Mouse (Mus musculus) embryonic facial prominence, embryonic 13.5 days (tissue): ENCODE results near the gene Tmem178b. TPM values are rescaled to one million over a fixed set of nuclear protein-coding genes. Genes with fewer than 3 reads are reported as not detected.

Experiments used
- ATAC-seq: fragments of 200-750 bp; cut with Nextera tagmentation; 2 replicates; pipeline ENCODE4 v1.8.0; 2017; ENCODE audit warnings: low read depth; ENCODE audit not compliant: insufficient number of reproducible peaks, insufficient read depth, low FRiP score, low TSS enrichment
- H3K27ac ChIP-seq: fragments of 300-500 bp; sonication (generic); 2 replicates; pipeline ENCODE4 v1.5.1; 2015; ENCODE audit warnings: moderate library complexity, mild to moderate bottlenecking, inconsistent platforms
- H3K27me3 ChIP-seq: fragments of 300-500 bp; sonication (generic); 2 replicates; pipeline ENCODE4 v1.6.1; 2015; ENCODE audit warnings: mild to moderate bottlenecking, inconsistent platforms
- H3K36me3 ChIP-seq: fragments of 300-500 bp; sonication (generic); 2 replicates; pipeline ENCODE4 v1.6.1; 2015; ENCODE audit warnings: mild to moderate bottlenecking, inconsistent platforms
- H3K4me1 ChIP-seq: fragments of 300-500 bp; sonication (generic); 2 replicates; pipeline ENCODE4 v1.6.1; 2015; ENCODE audit warnings: inconsistent platforms
- H3K4me2 ChIP-seq: fragments of 300-500 bp; sonication (generic); 2 replicates; pipeline ENCODE4 v1.6.1; 2015; ENCODE audit warnings: moderate library complexity, mild to moderate bottlenecking, inconsistent platforms
- H3K4me3 ChIP-seq: fragments of 300-500 bp; sonication (generic); 2 replicates; pipeline ENCODE4 v1.5.1; 2015; ENCODE audit warnings: mild to moderate bottlenecking, inconsistent platforms
- H3K9ac ChIP-seq: fragments of 300-500 bp; sonication (generic); 2 replicates; pipeline ENCODE4 v1.6.1; 2015; ENCODE audit warnings: mild to moderate bottlenecking, inconsistent platforms
- H3K9me3 ChIP-seq: fragments of 300-500 bp; sonication (generic); 2 replicates; pipeline ENCODE4 v1.6.1; 2016; ENCODE audit warnings: inconsistent platforms
- WGBS: fragments of 180-500 bp; shearing (Covaris S2); methylation state at CpG from one replicate; pipeline ENCODE4 v1.1.7; 2015; ENCODE audit warnings: mixed read lengths; 5-methylcytosine and 5-hydroxymethylcytosine counted together
- polyA plus RNA-seq: library from polyadenylated mRNA; unstranded; fragments of >200 nt; fragmentation: Nextera tagmentation; extraction: Ambion mirVana; gene quantifications from 2 replicates; pipeline ENCODE4 v1.2.1, GENCODE M21; 2015

The Tmem178b gene
- polyA plus RNA-seq, 1 experiment from 2014 or later: 0.91 TPM

DNA sequence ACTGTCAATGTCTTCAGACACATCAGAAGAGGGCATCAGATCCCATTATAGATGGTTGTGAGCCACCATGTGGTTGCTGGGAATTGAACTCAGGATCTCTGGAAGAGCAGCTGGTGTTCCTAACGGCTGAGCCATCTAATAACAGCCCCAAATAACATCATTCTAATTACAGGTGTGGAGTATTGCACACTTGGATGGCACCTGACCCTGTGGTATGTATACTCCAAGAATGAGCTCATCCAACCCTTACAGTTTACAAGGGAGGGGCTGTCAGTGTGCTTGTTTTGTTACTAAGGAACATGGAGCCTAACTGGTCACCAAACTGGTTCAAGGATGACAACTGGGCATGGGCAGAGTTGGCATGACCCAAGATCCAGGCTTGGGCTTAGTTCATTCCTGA lies 190.8 kb downstream of the Tmem178b start:
- Histone ChIP-seq H3K9me3 (no peaks in the 10 kb centered on the region), H3K36me3 (no peaks in the 10 kb centered on the region), H3K4me3 (no peak overlapping the region), H3K9ac (no peak overlapping the region), H3K27me3 (no peaks in the 10 kb centered on the region), H3K4me1 (no peaks in the 10 kb centered on the region), H3K27ac (no peak overlapping the region), H3K4me2 (no peak overlapping the region)
- 49% methylated on average over 1 of the region's 1 CpGs for WGBS
- ATAC-seq: no peak

DNA sequence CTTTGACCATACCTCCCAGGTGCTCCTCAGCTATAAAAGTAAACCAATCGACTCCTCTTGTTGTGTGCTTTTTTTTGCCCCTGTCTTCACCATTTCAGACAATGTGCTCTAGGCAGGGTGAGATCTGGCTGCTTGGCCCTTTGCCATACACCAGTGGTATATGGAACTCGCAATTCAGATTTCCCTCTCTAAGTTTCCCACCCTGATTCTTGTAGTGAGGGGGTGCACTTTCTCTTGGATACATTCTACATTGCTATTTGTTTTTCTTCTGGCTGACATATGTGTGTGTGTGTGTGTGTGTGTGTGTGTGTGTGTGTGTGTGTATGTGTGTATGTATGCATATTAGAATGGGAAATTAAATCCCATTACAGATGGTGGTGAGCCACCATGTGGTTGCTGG lies 191.3 kb downstream of the Tmem178b start:
- Histone ChIP-seq H3K4me1 (no peaks in the 10 kb centered on the region), H3K4me2 (no peak overlapping the region), H3K4me3 (no peak overlapping the region), H3K9me3 (no peaks in the 10 kb centered on the region), H3K36me3 (no peaks in the 10 kb centered on the region), H3K27me3 (no peaks in the 10 kb centered on the region), H3K27ac (no peak overlapping the region), H3K9ac (no peak overlapping the region)
- 72% methylated on average over 2 of the region's 2 CpGs for WGBS
- ATAC-seq: no peak

DNA sequence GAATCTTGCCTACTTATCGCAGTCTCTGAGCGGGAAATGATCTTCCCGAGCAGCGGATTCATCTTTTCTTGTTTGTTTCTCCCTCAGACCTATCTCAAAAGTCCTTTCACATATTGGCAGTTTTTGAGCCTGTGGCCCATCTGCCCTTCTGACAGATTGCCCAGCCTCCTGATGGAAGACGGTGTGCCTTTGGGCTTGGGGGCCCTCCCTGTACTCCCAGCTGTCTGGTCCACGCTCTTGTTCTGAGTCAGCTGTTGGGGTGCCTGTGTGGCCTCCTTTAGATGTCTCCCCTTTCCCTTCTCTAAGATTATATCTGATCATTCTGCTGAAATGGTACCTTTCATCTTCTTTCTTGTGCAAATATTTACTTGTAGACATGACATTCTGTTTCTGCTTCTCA lies 195.4 kb downstream of the Tmem178b start:
- H3K4me3 ChIP-seq: no peak overlapping the region
- H3K36me3 ChIP-seq: no peaks in the 10 kb centered on the region
- WGBS: 84% methylated on average over 6 of the region's 6 CpGs
- H3K9me3 ChIP-seq: no peaks in the 10 kb centered on the region
- H3K4me2 ChIP-seq: no peak overlapping the region
- peaks cover 4% of the 10 kb centered on the region; the same call in 1 of the 2 replicates for H3K4me1 ChIP-seq
- no peaks in the 10 kb centered on the region for H3K27me3 ChIP-seq
- H3K27ac ChIP-seq: no peak overlapping the region
- no peak overlapping the region for H3K9ac ChIP-seq
- no peak for ATAC-seq

DNA sequence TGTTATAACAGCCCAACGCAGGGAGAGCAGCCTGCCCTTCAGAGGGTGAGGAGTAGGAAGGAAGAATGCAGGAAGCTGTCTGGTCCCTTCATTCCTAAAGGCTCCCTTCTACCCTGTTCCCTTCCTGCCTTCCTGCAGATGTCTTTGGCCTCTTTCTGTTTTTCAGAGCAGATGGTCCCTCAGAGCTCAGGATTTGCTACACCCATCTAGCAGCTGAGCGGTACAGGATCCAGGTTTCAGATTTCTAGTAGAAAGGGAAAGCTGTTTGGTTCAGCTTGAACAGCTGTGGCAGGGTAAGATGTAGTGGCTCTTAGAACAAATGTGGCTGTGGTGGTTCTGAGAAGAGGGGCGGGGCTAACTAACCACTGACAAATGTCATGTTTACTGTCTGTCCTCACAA lies 197.9 kb downstream of the Tmem178b start:
- WGBS: 44% methylated on average over 3 of the region's 3 CpGs
- ATAC-seq: no peak
- no peak overlapping the region for H3K4me3 ChIP-seq
- no peaks in the 10 kb centered on the region for H3K36me3 ChIP-seq
- H3K9ac ChIP-seq: no peak overlapping the region
- no peak overlapping the region for H3K27ac ChIP-seq
- no peak overlapping the region for H3K4me2 ChIP-seq
- peaks cover 4% of the 10 kb centered on the region; the same call in 1 of the 2 replicates for H3K4me1 ChIP-seq
- H3K27me3 ChIP-seq: no peaks in the 10 kb centered on the region
- no peaks in the 10 kb centered on the region for H3K9me3 ChIP-seq

DNA sequence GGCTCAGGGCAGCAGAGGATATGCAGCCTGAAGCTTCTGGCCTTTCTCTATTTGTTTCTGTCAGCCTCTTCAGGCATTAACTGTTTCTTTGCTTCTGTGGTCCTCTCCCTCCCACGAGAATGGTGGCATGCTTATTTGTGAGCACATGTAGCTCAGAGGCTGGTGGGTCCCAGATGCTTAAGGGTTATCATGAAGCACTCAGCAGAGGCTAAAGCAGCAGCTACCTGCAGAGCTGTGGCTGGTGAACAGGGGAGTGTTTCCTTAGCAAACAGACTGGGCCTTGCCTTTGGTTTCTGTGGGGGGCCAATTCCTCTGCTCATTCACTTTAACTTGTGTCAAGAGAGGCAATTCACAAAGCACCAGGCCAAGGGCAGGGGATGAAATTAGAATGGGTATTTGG lies 203.0 kb downstream of the Tmem178b start:
- H3K4me3 ChIP-seq: no peak overlapping the region
- no peaks in the 10 kb centered on the region for H3K27me3 ChIP-seq
- H3K9me3 ChIP-seq: no peaks in the 10 kb centered on the region
- H3K36me3 ChIP-seq: no peaks in the 10 kb centered on the region
- H3K4me2 ChIP-seq: no peak overlapping the region
- peaks cover under 1% of the 10 kb centered on the region; the same call in 1 of the 2 replicates for H3K4me1 ChIP-seq
- H3K27ac ChIP-seq: no peak overlapping the region
- ATAC-seq: no peak
- no peak overlapping the region for H3K9ac ChIP-seq
- 24% methylated on average over 1 of the region's 1 CpGs for WGBS

DNA sequence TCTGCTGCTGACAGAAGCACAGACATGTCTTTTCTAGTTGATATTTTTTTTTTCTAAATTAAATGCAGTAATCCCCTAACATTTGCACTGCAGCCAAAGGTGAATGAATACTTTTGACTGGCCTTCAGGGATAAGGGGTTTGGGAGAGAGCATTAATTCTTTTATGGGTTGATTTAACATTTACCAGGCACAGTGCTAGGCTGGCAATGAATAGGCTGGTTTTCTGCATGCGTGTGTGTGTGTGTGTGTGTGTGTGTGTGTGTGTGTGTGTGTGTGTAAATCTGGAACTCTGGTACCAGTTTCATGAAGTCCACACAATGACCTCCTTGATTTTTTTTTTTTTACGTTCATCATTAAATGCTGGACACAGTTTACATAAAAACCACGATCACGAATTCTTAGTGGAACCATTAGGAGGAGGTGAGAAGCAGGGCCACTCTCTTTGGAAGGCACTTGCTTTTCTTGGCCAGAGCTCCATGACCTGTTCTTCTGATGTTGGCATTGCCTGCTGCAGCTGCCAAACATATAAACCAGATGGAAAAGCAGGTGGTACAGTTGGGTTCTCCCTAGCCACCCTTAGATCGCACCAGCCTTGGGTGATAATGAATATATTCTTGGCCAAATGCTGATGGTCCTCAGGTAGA lies 203.7 kb downstream of the Tmem178b start:
- no peak overlapping the region for H3K9ac ChIP-seq
- no peak overlapping the region for H3K4me2 ChIP-seq
- no peaks in the 10 kb centered on the region for H3K36me3 ChIP-seq
- H3K27ac ChIP-seq: no peak overlapping the region
- no peaks in the 10 kb centered on the region for H3K4me1 ChIP-seq
- no peak overlapping the region for H3K4me3 ChIP-seq
- H3K9me3 ChIP-seq: no peaks in the 10 kb centered on the region
- H3K27me3 ChIP-seq: no peaks in the 10 kb centered on the region
- WGBS: 88% methylated on average over 5 of the region's 5 CpGs
- no peak for ATAC-seq

DNA sequence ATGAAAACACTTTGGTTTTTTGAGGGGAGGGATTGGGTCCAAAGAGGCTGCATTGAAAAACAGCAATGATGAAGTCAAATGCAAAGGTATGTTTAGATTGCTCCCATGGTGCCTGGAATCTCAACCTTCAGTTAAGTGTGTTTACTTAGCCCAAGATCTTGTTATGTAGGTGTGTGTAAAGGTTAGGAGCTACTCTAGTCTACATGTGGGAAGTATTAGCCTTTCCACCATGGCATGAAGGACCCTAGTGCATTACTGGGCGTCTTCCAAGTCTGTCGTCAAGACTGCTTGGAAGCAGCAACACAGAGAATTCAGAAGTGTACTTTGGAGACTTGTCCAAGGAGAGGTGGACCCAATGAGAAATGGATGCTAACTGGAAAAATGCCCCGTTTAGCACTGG lies 205.3 kb downstream of the Tmem178b start:
- Histone ChIP-seq H3K27me3 (no peaks in the 10 kb centered on the region), H3K9ac (no peak overlapping the region), H3K4me2 (no peak overlapping the region), H3K36me3 (no peaks in the 10 kb centered on the region), H3K4me1 (no peaks in the 10 kb centered on the region), H3K27ac (no peak overlapping the region), H3K9me3 (no peaks in the 10 kb centered on the region), H3K4me3 (no peak overlapping the region)
- no peak for ATAC-seq
- WGBS: 74% methylated on average over 3 of the region's 3 CpGs

DNA sequence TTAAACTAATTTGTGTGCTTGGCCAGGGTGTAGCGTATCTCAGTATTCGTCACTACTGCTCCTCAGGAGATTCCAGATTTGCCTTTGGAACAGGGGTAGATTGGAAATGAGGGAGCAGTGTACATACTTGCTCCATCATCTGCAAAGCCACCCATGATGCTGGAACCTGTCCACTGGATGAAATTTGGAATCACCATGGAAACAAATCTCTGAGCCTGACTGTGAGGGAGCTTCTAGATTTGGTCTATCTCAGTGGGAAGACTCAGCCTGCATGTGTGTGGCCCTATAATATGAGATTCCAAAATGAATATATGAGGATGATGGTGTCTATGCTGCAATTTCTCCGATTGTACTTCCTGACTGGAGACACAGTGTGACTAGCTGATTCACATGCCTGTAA lies 210.7 kb downstream of the Tmem178b start:
- no peak overlapping the region for H3K9ac ChIP-seq
- 77% methylated on average over 3 of the region's 3 CpGs for WGBS
- no peaks in the 10 kb centered on the region for H3K36me3 ChIP-seq
- H3K4me2 ChIP-seq: no peak overlapping the region
- H3K4me3 ChIP-seq: no peak overlapping the region
- H3K27ac ChIP-seq: no peak overlapping the region
- no peaks in the 10 kb centered on the region for H3K4me1 ChIP-seq
- no peak for ATAC-seq
- H3K27me3 ChIP-seq: no peaks in the 10 kb centered on the region
- no peaks in the 10 kb centered on the region for H3K9me3 ChIP-seq

DNA sequence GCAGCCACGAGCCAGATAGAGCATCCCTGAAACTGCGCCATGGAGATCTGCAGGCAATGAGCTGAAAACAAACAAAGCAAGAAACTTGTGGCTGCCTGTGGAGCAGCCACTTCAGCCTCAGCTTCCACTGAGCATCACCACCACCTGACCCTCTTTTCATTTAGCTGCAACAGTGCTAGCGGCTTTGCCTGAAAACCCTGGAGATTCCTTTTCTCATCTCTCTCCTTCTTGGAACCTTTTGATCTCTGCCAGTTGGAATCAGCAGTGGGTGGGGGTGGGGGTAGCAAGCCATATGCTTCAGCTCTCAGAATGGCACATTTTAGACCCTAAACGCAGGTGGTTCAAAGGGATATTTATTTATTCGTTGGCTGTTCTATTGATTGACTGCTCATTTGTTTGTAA lies 218.2 kb downstream of the Tmem178b start:
- H3K9me3 ChIP-seq: no peaks in the 10 kb centered on the region
- H3K4me2 ChIP-seq: no peak overlapping the region
- no peak overlapping the region for H3K27ac ChIP-seq
- no peak for ATAC-seq
- no peaks in the 10 kb centered on the region for H3K36me3 ChIP-seq
- no peak overlapping the region for H3K4me3 ChIP-seq
- no peaks in the 10 kb centered on the region for H3K4me1 ChIP-seq
- WGBS: 46% methylated on average over 5 of the region's 5 CpGs
- no peaks in the 10 kb centered on the region for H3K27me3 ChIP-seq
- no peak overlapping the region for H3K9ac ChIP-seq

DNA sequence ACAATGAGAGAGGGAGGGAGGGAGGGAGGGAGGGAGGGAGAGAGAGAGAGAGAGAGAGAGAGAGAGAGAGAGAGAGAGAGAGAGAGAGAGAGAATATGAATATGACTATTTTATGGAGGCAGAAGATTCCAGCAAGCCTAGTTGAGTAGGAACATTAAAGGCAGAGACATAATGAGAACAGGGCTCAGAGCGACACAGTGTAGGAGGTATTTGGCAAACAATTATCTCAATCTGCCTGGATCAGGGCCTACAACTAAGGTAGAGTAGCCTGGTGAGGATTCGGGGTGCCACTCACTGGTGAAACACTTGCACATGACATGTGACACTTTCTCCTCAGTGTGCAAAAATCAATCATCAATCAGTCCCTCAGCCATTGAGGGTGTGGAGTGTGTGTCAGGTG lies 225.4 kb downstream of the Tmem178b start:
- H3K36me3 ChIP-seq: no peaks in the 10 kb centered on the region
- 84% methylated on average over 2 of the region's 2 CpGs for WGBS

DNA sequence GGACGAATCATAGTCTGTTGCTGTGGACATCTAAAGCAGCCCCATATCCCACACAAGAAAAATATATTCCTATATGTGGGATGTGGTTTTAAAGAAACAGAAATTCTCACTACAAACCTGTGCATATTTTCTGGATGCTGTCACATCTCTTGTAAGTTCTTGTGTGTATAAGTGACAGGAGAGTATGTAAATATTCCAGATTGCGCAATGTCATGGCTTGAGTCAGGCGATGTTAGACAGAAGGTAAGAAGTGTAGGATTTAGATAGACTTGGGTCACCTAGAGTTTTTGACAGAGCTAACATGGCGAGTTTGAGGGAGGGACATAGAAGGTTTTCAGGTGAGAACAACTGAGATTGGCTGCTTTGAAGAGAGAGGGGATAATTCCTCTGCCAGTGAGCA lies 228.7 kb downstream of the Tmem178b start:
- no peaks in the 10 kb centered on the region for H3K27me3 ChIP-seq
- no peaks in the 10 kb centered on the region for H3K36me3 ChIP-seq
- no peaks in the 10 kb centered on the region for H3K4me1 ChIP-seq
- H3K27ac ChIP-seq: no peak overlapping the region
- ATAC-seq: no peak
- H3K9ac ChIP-seq: no peak overlapping the region
- H3K9me3 ChIP-seq: no peaks in the 10 kb centered on the region
- 82% methylated on average over 4 of the region's 4 CpGs for WGBS
- no peak overlapping the region for H3K4me3 ChIP-seq
- no peak overlapping the region for H3K4me2 ChIP-seq

More for the DNA sequence above, 225.4 kb downstream of the Tmem178b start:
- Histone ChIP-seq H3K4me1 (no peaks in the 10 kb centered on the region), H3K9me3 (no peaks in the 10 kb centered on the region), H3K9ac (no peak overlapping the region), H3K4me2 (no peak overlapping the region), H3K27ac (no peak overlapping the region), H3K27me3 (no peaks in the 10 kb centered on the region), H3K4me3 (no peak overlapping the region)
- no peak for ATAC-seq

DNA sequence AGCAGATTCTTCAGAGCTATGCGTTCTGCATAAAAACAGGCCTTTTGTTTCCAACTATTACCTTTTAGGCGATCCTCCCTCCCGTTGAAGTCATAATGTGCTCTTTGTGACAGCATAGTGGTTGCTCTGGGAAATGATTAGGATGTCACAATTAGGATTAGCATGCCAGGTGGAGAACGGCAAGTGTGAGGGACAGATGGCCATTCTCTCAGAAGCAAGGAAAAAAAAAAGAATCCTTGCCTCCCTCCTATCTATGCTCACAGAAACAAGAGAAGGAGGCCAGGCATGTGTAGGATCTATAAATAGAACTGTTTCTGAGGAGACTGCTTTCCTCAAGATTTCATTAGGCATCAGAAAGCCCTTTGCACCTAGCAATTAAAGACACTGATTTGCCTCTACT lies 229.8 kb downstream of the Tmem178b start:
- Histone ChIP-seq H3K9ac (no peak overlapping the region), H3K36me3 (no peaks in the 10 kb centered on the region), H3K9me3 (no peaks in the 10 kb centered on the region), H3K27me3 (no peaks in the 10 kb centered on the region), H3K4me1 (no peaks in the 10 kb centered on the region), H3K4me3 (no peak overlapping the region), H3K4me2 (no peak overlapping the region), H3K27ac (no peak overlapping the region)
- no peak for ATAC-seq
- WGBS: 63% methylated on average over 4 of the region's 4 CpGs
